Mouse (Mus musculus) testis, postnatal 14 days (tissue): ENCODE data around the gene Epor.

ENCODE experiments used
- DNase-seq: peaks from one replicate; pipeline ENCODE4 v3.0.0; 2021; ENCODE audit warnings: low spot score

Epor gene

GRCm38 (mm10) chr9:21962416-21963059 is 768 bp downstream of the Epor start:
- DNase-seq: peak; percentile 63

- no peak for DNase-seq
Observed at GRCm38 (mm10) chr9:21962010-21962409, 1.3 kb downstream of the Epor start.

- DNase-seq: no peak
Observed at GRCm38 (mm10) chr9:21961366-21961980, 1.8 kb downstream of the Epor start.

- no peak for DNase-seq
Observed at GRCm38 (mm10) chr9:21960558-21961208, 2.6 kb downstream of the Epor start.

- no peak for DNase-seq
Observed at GRCm38 (mm10) chr9:21960135-21960534, 3.2 kb downstream of the Epor start.

GRCm38 (mm10) chr9:21959244-21959643 is 4.1 kb downstream of the Epor start:
- DNase-seq: no peak

GRCm38 (mm10) chr9:21958372-21958771 is 4.9 kb downstream of the Epor start:
- DNase-seq: no peak

- peak; percentile 98 for DNase-seq
Observed at GRCm38 (mm10) chr9:21955570-21956281, 7.6 kb downstream of the Epor start, which contains the start of gene Swsap1. Gene Swsap1 (plus strand): TSS chr9:21955755.

- DNase-seq: no peak
Observed at GRCm38 (mm10) chr9:21955225-21955569, 8.1 kb downstream of the Epor start.

- DNase-seq: no peak
Observed at GRCm38 (mm10) chr9:21954635-21955034, 8.7 kb downstream of the Epor start.

GRCm38 (mm10) chr9:21953600-21953999 is 9.7 kb downstream of the Epor start:
- no peak for DNase-seq

- DNase-seq: no peak
Observed at GRCm38 (mm10) chr9:21951977-21952376, 11.3 kb downstream of the Epor start.

- peak; percentile 55 for DNase-seq
Observed at GRCm38 (mm10) chr9:21950322-21950721, 13.0 kb downstream of the Epor start.

GRCm38 (mm10) chr9:21948790-21949189 is 14.5 kb downstream of the Epor start:
- no peak for DNase-seq

GRCm38 (mm10) chr9:21948146-21948545 is 15.2 kb downstream of the Epor start:
- DNase-seq: no peak

GRCm38 (mm10) chr9:21947540-21948130 is 15.7 kb downstream of the Epor start:
- DNase-seq: no peak

GRCm38 (mm10) chr9:21944267-21944666 is 19.0 kb downstream of the Epor start:
- DNase-seq: no peak

GRCm38 (mm10) chr9:21943638-21944037 is 19.7 kb downstream of the Epor start:
- DNase-seq: no peak

GRCm38 (mm10) chr9:21943046-21943445 is 20.3 kb downstream of the Epor start:
- DNase-seq: no peak

- DNase-seq: no peak
Observed at GRCm38 (mm10) chr9:21938234-21938855, 25.0 kb downstream of the Epor start.

GRCm38 (mm10) chr9:21937711-21938175 is 25.6 kb downstream of the Epor start:
- no peak for DNase-seq
